Mouse (Mus musculus) embryonic facial prominence, embryonic 11.5 days (tissue): Measurements from ENCODE around the gene Gm45785. TPM values are rescaled to one million over a fixed set of nuclear protein-coding genes. Genes with fewer than 3 reads are reported as not detected.

Experiments
- ATAC-seq: fragments of 200-750 bp; cut with Nextera tagmentation; replicated peaks from 2 replicates; pipeline ENCODE4 v1.8.0; 2017; ENCODE audit warnings: low read depth; ENCODE audit not compliant: insufficient number of reproducible peaks, low FRiP score, low TSS enrichment
- DNase-seq: peaks from one replicate; pipeline ENCODE4 v3.0.0-alpha.2; 2015; ENCODE audit warnings: low spot score
- H3K27ac ChIP-seq: fragments of 300-500 bp; sonication (generic); replicated peaks from 2 replicates; pipeline ENCODE4 v1.5.1; 2014; ENCODE audit warnings: mild to moderate bottlenecking, low read depth, low read length, control low read depth
- H3K27me3 ChIP-seq: fragments of 300-500 bp; sonication (generic); 2 replicates; pipeline ENCODE4 v1.6.1; 2014; ENCODE audit warnings: mild to moderate bottlenecking, low read length, moderate library complexity, mixed read lengths; ENCODE audit not compliant: control insufficient read depth, insufficient read depth
- H3K36me3 ChIP-seq: fragments of 300-500 bp; sonication (generic); replicated peaks from 2 replicates; pipeline ENCODE4 v1.6.1; 2014; ENCODE audit warnings: low read depth, mild to moderate bottlenecking, low read length, moderate library complexity, mixed read lengths; ENCODE audit not compliant: control insufficient read depth, insufficient read depth
- H3K4me1 ChIP-seq: fragments of 300-500 bp; sonication (generic); 2 replicates; pipeline ENCODE4 v1.6.1; 2014; ENCODE audit warnings: low read length, mixed read lengths; ENCODE audit not compliant: control insufficient read depth, insufficient read depth
- H3K4me2 ChIP-seq: fragments of 300-500 bp; sonication (generic); 2 replicates; pipeline ENCODE4 v1.6.1; 2014; ENCODE audit warnings: low read depth, mild to moderate bottlenecking, control low read depth, low read length, moderate library complexity
- H3K4me3 ChIP-seq: fragments of 300-500 bp; sonication (generic); 2 replicates; pipeline ENCODE4 v1.5.1; 2014; ENCODE audit warnings: low read depth, low read length, control low read depth
- H3K9ac ChIP-seq: fragments of 300-500 bp; sonication (generic); replicated peaks from 2 replicates; pipeline ENCODE4 v1.6.1; 2014; ENCODE audit warnings: mild to moderate bottlenecking, control low read depth, low read length
- H3K9me3 ChIP-seq: fragments of 300-500 bp; sonication (generic); replicated peaks from 2 replicates; pipeline ENCODE4 v1.6.1; 2016; ENCODE audit warnings: mild to moderate bottlenecking, low read length, inconsistent platforms, mixed read lengths; ENCODE audit not compliant: control insufficient read depth
- WGBS: fragments of 180-500 bp; shearing (Covaris S2); extraction: QIAGEN DNeasy Blood & Tissue Kit; methylation state at CpG from one replicate; pipeline ENCODE4 v1.1.7; 2014; 5-methylcytosine and 5-hydroxymethylcytosine counted together
- polyA plus RNA-seq: library from polyadenylated mRNA; unstranded; fragments of >200 nt; fragmentation: Nextera tagmentation; extraction: Ambion mirVana; gene quantifications from 2 replicates; pipeline ENCODE4 v1.2.1, GENCODE M21; 2014

The Gm45785 gene
- polyA plus RNA-seq, 1 experiment from 2014 or later, result not detected

- Histone ChIP-seq H3K27ac (no peak overlapping the region), H3K9me3 (no peaks in the 10 kb centered on the region), H3K27me3 (no peaks in the 10 kb centered on the region), H3K4me1 (no peaks in the 10 kb centered on the region), H3K9ac (no peak overlapping the region), H3K4me3 (no peak overlapping the region), H3K4me2 (no peak overlapping the region), H3K36me3 (no peaks in the 10 kb centered on the region)
- WGBS, result 76% methylated on average over 4 of the region's 4 CpGs
- DNase-seq (no peak), ATAC-seq (no peak)
Measured at GRCm38 (mm10) chr7:140793541-140793940, 62.6 kb downstream of the Gm45785 start.

- 89% methylated on average over 7 of the region's 7 CpGs for WGBS
- H3K4me2 ChIP-seq, result no peak overlapping the region
- DNase-seq (no peak), ATAC-seq (no peak)
- no peaks in the 10 kb centered on the region for H3K27me3 ChIP-seq
- no peaks in the 10 kb centered on the region for H3K9me3 ChIP-seq
- no peak overlapping the region for H3K27ac ChIP-seq
- H3K9ac ChIP-seq, result no peak overlapping the region
- no peak overlapping the region for H3K4me3 ChIP-seq
- no peaks in the 10 kb centered on the region for H3K4me1 ChIP-seq
- H3K36me3 ChIP-seq, result no peaks in the 10 kb centered on the region
Measured at GRCm38 (mm10) chr7:140788053-140788435, 68.1 kb downstream of the Gm45785 start.

GRCm38 (mm10) chr7:140787406-140788052 is 68.6 kb downstream of the Gm45785 start, which contains the start of gene Syce1:
TSS of gene Syce1 (minus strand) at chr7:140787852.
- no peaks in the 10 kb centered on the region for H3K27me3 ChIP-seq
- 82% methylated on average over 32 of the region's 33 CpGs for WGBS
- no peak within 1 kb of the TSS for H3K9ac ChIP-seq
- no peaks in the 10 kb centered on the region for H3K9me3 ChIP-seq
- H3K4me3 ChIP-seq, result no peak within 1 kb of the TSS
- H3K27ac ChIP-seq, result no peak within 1 kb of the TSS
- DNase-seq, result no peak
- no peak for ATAC-seq
- no peak within 1 kb of the TSS for H3K4me2 ChIP-seq
- H3K36me3 ChIP-seq, result no peaks in the 10 kb centered on the region
- no peaks in the 10 kb centered on the region for H3K4me1 ChIP-seq

- H3K9ac ChIP-seq, result no peak overlapping the region
- no peaks in the 10 kb centered on the region for H3K4me1 ChIP-seq
- H3K27ac ChIP-seq, result no peak overlapping the region
- no peak for ATAC-seq
- no peak overlapping the region for H3K4me2 ChIP-seq
- H3K9me3 ChIP-seq, result no peaks in the 10 kb centered on the region
- no peaks in the 10 kb centered on the region for H3K36me3 ChIP-seq
- H3K27me3 ChIP-seq, result no peaks in the 10 kb centered on the region
- no peak for DNase-seq
- WGBS, result 88% methylated on average over 4 of the region's 4 CpGs
- no peak overlapping the region for H3K4me3 ChIP-seq
Measured at GRCm38 (mm10) chr7:140780548-140780947, 75.6 kb downstream of the Gm45785 start.

Other genes starting within 250 kb of the Gm45785 start
- not detected in 2 replicates for gene Olfr61, start 227.4 kb downstream of the Gm45785 start, polyA plus RNA-seq
- gene Olfr53, start 209.9 kb downstream of the Gm45785 start, polyA plus RNA-seq, result not detected in 2 replicates
- gene Olfr539, start 196.4 kb downstream of the Gm45785 start, polyA plus RNA-seq, result not detected in 2 replicates
- gene Olfr45, start 174.4 kb downstream of the Gm45785 start, polyA plus RNA-seq, result not detected in 2 replicates
- not detected in 2 replicates for gene Olfr541, start 159.1 kb downstream of the Gm45785 start, polyA plus RNA-seq
- not detected in 2 replicates for gene Cyp2e1, start 92.6 kb downstream of the Gm45785 start, polyA plus RNA-seq
- 0.14 and 0.38 TPM in 2 replicates for gene Syce1, start 68.5 kb downstream of the Gm45785 start, polyA plus RNA-seq
- 3.5 and 3.6 TPM in 2 replicates for gene Zfp941, start 34.2 kb downstream of the Gm45785 start, polyA plus RNA-seq
- gene Urah, start 21.3 kb downstream of the Gm45785 start, polyA plus RNA-seq, result 1.1 and 1.3 TPM in 2 replicates
- gene Scgb1c1, start 10.8 kb downstream of the Gm45785 start, polyA plus RNA-seq, result not detected in 2 replicates
- not detected in 2 replicates for gene Odf3, start 8.5 kb downstream of the Gm45785 start, polyA plus RNA-seq
- gene Ric8a, start 626 bp upstream of the Gm45785 start, polyA plus RNA-seq, result 56.7 and 58.3 TPM in 2 replicates
- 22.9 and 31.8 TPM in 2 replicates for gene Bet1l, start 1.2 kb upstream of the Gm45785 start, polyA plus RNA-seq
- gene Psmd13, start 25.6 kb upstream of the Gm45785 start, polyA plus RNA-seq, result 185 and 195 TPM in 2 replicates
- 17.1 and 19.3 TPM in 2 replicates for gene Sirt3, start 26.0 kb upstream of the Gm45785 start, polyA plus RNA-seq
- not detected in 2 replicates for gene Cox8b, start 44.1 kb upstream of the Gm45785 start, polyA plus RNA-seq
- 0.07 TPM in 1 of 2 replicates, not detected in the other for gene Nlrp6, start 64.6 kb upstream of the Gm45785 start, polyA plus RNA-seq
- 12.4 and 14.3 TPM in 2 replicates for gene Pgghg, start 85.1 kb upstream of the Gm45785 start, polyA plus RNA-seq
- 0.38 and 0.78 TPM in 2 replicates for gene Ifitm5, start 94.0 kb upstream of the Gm45785 start, polyA plus RNA-seq
- gene Gm45717, start 99.6 kb upstream of the Gm45785 start, polyA plus RNA-seq, result not detected in 2 replicates
- 595 and 632 TPM in 2 replicates for gene Ifitm2, start 99.7 kb upstream of the Gm45785 start, polyA plus RNA-seq
- gene Ifitm1, start 110.9 kb upstream of the Gm45785 start, polyA plus RNA-seq, result 19.9 and 20.1 TPM in 2 replicates
- 29.8 and 36.5 TPM in 2 replicates for gene Ifitm3, start 154.4 kb upstream of the Gm45785 start, polyA plus RNA-seq
- gene Ifitm6, start 161.6 kb upstream of the Gm45785 start, polyA plus RNA-seq, result not detected in 2 replicates
- gene Gm17387, start 172.8 kb upstream of the Gm45785 start, polyA plus RNA-seq, result not detected in 2 replicates
- gene B4galnt4, start 204.8 kb upstream of the Gm45785 start, polyA plus RNA-seq, result 15.8 and 19.4 TPM in 2 replicates
- 3.1 and 3.5 TPM in 2 replicates for gene Pkp3, start 221.9 kb upstream of the Gm45785 start, polyA plus RNA-seq
- gene Sigirr, start 244.2 kb upstream of the Gm45785 start, polyA plus RNA-seq, result 1.6 and 1.8 TPM in 2 replicates